Mouse (Mus musculus) ES-E14 (cell line): Measurements from ENCODE around the gene Gpr182. TPM values are rescaled to one million over a fixed set of nuclear protein-coding genes. Genes with fewer than 3 reads are reported as not detected.

Experiments used
- total RNA-seq: library from RNA; depleted of rRNA; stranded (reverse); fragments of 300-350 nt; gene quantifications from 2 replicates; pipeline ENCODE4 v1.2.3, GENCODE M21; 2012; rRNA removed

The Gpr182 gene
- total RNA-seq, 1 experiment, result 0.49 TPM

Other genes starting within 250 kb of the Gpr182 start
- gene Ndufa4l2, start 236.8 kb downstream of the Gpr182 start, total RNA-seq, result 5.8 and 22.6 TPM in 2 replicates
- 169 and 266 TPM in 2 replicates for gene Shmt2, start 229.3 kb downstream of the Gpr182 start, total RNA-seq
- gene Nxph4, start 217.2 kb downstream of the Gpr182 start, total RNA-seq, result 0.76 and 1.6 TPM in 2 replicates
- gene Lrp1, start 130.6 kb downstream of the Gpr182 start, total RNA-seq, result 69.6 and 91.4 TPM in 2 replicates
- gene Stat6, start 108.7 kb downstream of the Gpr182 start, total RNA-seq, result 18.6 and 26.0 TPM in 2 replicates
- gene Nemp1, start 84.8 kb downstream of the Gpr182 start, total RNA-seq, result 23.6 and 35.6 TPM in 2 replicates
- gene Nab2, start 83.2 kb downstream of the Gpr182 start, total RNA-seq, result 10.6 and 13.8 TPM in 2 replicates
- gene Myo1a, start 46.6 kb downstream of the Gpr182 start, total RNA-seq, result 1.7 and 3.2 TPM in 2 replicates
- 0.37 and 0.45 TPM in 2 replicates for gene Tac2, start 27.3 kb downstream of the Gpr182 start, total RNA-seq
- gene Zbtb39, start 12.2 kb downstream of the Gpr182 start, total RNA-seq, result 6.3 and 8.3 TPM in 2 replicates
- 1.1 TPM in 2 replicates for gene Rdh1, start 8.0 kb upstream of the Gpr182 start, total RNA-seq
- gene Rdh16f1, start 8.1 kb upstream of the Gpr182 start, total RNA-seq, result 0.21 TPM in 1 of 2 replicates, not detected in the other
- 0.27 TPM in 1 of 2 replicates, not detected in the other for gene Rdh9, start 24.7 kb upstream of the Gpr182 start, total RNA-seq
- gene Rdh16, start 49.4 kb upstream of the Gpr182 start, total RNA-seq, result 0.09 and 0.11 TPM in 2 replicates
- gene Rdh19, start 98.2 kb upstream of the Gpr182 start, total RNA-seq, result not detected in 2 replicates
- gene Rdh16f2, start 114.7 kb upstream of the Gpr182 start, total RNA-seq, result 0.26 TPM in 1 of 2 replicates, not detected in the other
- not detected in 2 replicates for gene Rdh7, start 137.1 kb upstream of the Gpr182 start, total RNA-seq
- gene Sdr9c7, start 146.8 kb upstream of the Gpr182 start, total RNA-seq, result 0.27 TPM in 1 of 2 replicates, not detected in the other